Mouse (Mus musculus): ENCODE measurements around the gene Trappc1. TPM values are rescaled to one million over a fixed set of nuclear protein-coding genes. Genes with fewer than 3 reads are reported as not detected.

The Trappc1 gene
- polyA plus RNA-seq, 1 experiment from 2014 or later, result 215 TPM

DNA sequence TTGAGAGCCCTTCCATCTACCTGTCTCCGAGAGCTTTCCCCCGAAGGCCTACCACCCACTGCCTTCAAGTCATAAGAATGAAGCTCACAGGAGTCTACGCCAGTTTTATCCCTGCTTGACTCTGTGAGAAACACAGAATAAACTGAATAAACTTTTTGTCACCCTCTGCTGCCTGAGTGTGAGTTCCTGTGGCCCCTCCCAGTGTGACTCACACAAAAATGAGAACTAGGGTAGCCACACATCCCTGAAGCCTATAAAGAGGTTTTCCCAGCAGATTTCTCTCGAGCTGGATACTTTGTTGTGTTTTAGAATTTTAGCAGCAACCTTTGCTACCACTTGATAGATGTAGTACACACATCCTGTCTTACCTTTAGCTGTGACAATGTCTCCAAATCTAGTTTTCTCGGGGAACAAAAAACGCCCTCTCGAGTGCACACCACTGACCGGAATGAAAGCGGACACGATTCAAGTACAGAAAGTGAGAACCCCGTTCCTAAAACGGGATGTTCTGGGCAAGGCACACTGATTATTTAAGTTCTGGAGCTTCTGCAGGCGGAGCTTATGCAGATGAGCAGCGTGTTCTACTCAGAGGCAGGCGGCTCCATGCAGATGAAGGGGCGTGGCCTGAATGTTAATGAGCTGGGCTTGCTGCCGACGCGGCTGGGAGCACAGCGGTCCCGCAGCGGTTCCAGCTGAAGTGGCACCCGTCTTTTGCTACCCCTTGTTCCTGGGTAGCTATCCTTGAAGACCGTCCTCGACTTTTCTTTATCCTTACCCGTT lies 2.0 kb downstream of the Trappc1 start, which contains the start of gene Kcnab3:
Gene Kcnab3, plus strand, starts transcription at position 631 of the 780 bp plus-strand sequence.
- Histone ChIP-seq H3K9me3 (ENCODE audit: control insufficient read depth, low read length) (no peaks in the 10 kb centered on the region), H3K4me2 (ENCODE audit: low read depth) (peak within 1 kb of the TSS; percentile 97), H3K4me3 (ENCODE audit: low read depth, low read length) (peak within 1 kb of the TSS; percentile 50), H3K27ac (ENCODE audit: low read depth, low read length) (no peak within 1 kb of the TSS), H3K9ac (ENCODE audit: low read length) (peak within 1 kb of the TSS; percentile 67), H3K36me3 (ENCODE audit: control insufficient read depth, insufficient read depth, low read length) (no peaks in the 10 kb centered on the region), H3K4me1 (ENCODE audit: control insufficient read depth, insufficient read depth, low read length) (peaks cover 27% of the 10 kb centered on the region), H3K27me3 (ENCODE audit: control insufficient read depth, insufficient read depth, low read length) (peaks cover 19% of the 10 kb centered on the region)
- WGBS, result 11% methylated on average over 26 of the region's 26 CpGs
- ATAC-seq (ENCODE audit: insufficient read depth, low FRiP score, low TSS enrichment), result peak; percentile 43; the same call in 1 of the 2 replicates
- peak; percentile 86 for DNase-seq (ENCODE audit: low spot score)

DNA sequence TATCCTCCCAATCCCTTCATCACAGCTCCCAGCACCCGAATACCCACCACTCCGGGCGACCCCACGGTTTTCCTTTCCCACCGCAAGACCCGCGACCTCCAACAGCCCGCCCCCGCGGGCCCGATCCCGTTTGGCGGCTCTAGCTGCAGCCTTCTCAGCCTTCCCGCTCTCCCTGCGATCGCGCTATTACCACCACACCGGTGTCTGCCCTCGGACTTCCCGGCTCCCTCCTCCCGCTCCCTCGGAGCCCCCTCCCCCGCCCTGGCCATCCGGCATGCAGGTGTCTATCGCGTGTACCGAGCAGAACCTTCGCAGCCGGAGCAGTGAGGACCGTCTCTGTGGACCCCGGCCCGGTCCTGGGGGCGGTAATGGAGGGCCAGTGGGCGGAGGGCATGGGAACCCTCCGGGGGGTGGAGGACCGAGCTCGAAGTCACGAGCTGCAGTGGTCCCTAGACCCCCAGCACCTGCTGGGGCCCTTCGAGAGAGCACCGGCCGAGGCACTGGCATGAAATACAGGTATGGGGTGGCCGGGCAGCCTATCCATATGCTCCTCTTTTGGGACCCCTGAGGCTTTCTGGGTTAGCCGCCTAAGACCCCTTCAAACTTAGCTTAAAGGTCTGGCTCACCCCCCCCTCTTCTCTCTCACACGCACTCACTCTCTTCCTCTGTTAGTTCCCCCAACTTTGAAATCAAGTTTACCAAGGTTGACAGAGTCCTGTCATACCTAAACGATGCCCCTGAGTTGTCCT lies 2.8 kb downstream of the Trappc1 start:
- DNase-seq (ENCODE audit: low spot score) (no peak), ATAC-seq (ENCODE audit: insufficient read depth, low FRiP score, low TSS enrichment) (no peak)
- Histone ChIP-seq H3K9ac (ENCODE audit: low read length) (peak overlapping the region; percentile 67), H3K4me2 (ENCODE audit: low read depth) (peak overlapping the region; percentile 97), H3K9me3 (ENCODE audit: control insufficient read depth, low read length) (no peaks in the 10 kb centered on the region), H3K4me3 (ENCODE audit: low read depth, low read length) (peak overlapping the region; percentile 50), H3K27me3 (ENCODE audit: control insufficient read depth, insufficient read depth, low read length) (peaks cover 19% of the 10 kb centered on the region), H3K36me3 (ENCODE audit: control insufficient read depth, insufficient read depth, low read length) (no peaks in the 10 kb centered on the region), H3K4me1 (ENCODE audit: control insufficient read depth, insufficient read depth, low read length) (peaks cover 27% of the 10 kb centered on the region), H3K27ac (ENCODE audit: low read depth, low read length) (no peak overlapping the region)
- under 1% methylated on average over 42 of the region's 45 CpGs for WGBS

- H3K4me1 ChIP-seq (ENCODE audit: control insufficient read depth, insufficient read depth, low read length), result peaks cover 26% of the 10 kb centered on the region
Measured at GRCm38 (mm10) chr11:69327157-69327442, 3.3 kb downstream of the Trappc1 start.

GRCm38 (mm10) chr11:69327648-69328047 lies 3.9 kb downstream of the Trappc1 start:
- H3K9me3 ChIP-seq (ENCODE audit: control insufficient read depth, low read length), result no peaks in the 10 kb centered on the region
- H3K36me3 ChIP-seq (ENCODE audit: control insufficient read depth, insufficient read depth, low read length), result no peaks in the 10 kb centered on the region
- H3K4me2 ChIP-seq (ENCODE audit: low read depth), result no peak overlapping the region
- 51% methylated on average over 6 of the region's 6 CpGs for WGBS
- H3K4me3 ChIP-seq (ENCODE audit: low read depth, low read length), result no peak overlapping the region
- H3K4me1 ChIP-seq (ENCODE audit: control insufficient read depth, insufficient read depth, low read length), result peaks cover 25% of the 10 kb centered on the region
- ATAC-seq (ENCODE audit: insufficient read depth, low FRiP score, low TSS enrichment) (no peak), DNase-seq (ENCODE audit: low spot score) (no peak)
- no peak overlapping the region for H3K27ac ChIP-seq (ENCODE audit: low read depth, low read length)
- peaks cover 19% of the 10 kb centered on the region for H3K27me3 ChIP-seq (ENCODE audit: control insufficient read depth, insufficient read depth, low read length)
- H3K9ac ChIP-seq (ENCODE audit: low read length), result no peak overlapping the region; the same call in 1 of the 2 replicates

More at GRCm38 (mm10) chr11:69327157-69327442, 3.3 kb downstream of the Trappc1 start:
- 6% methylated on average over 9 of the region's 9 CpGs for WGBS
- H3K4me2 ChIP-seq (ENCODE audit: low read depth), result peak overlapping the region; percentile 97
- ATAC-seq (ENCODE audit: insufficient read depth, low FRiP score, low TSS enrichment), result no peak
- H3K36me3 ChIP-seq (ENCODE audit: control insufficient read depth, insufficient read depth, low read length), result no peaks in the 10 kb centered on the region
- peak overlapping the region; percentile 50 for H3K4me3 ChIP-seq (ENCODE audit: low read depth, low read length)
- no peaks in the 10 kb centered on the region for H3K9me3 ChIP-seq (ENCODE audit: control insufficient read depth, low read length)
- H3K27me3 ChIP-seq (ENCODE audit: control insufficient read depth, insufficient read depth, low read length), result peaks cover 19% of the 10 kb centered on the region
- H3K27ac ChIP-seq (ENCODE audit: low read depth, low read length), result no peak overlapping the region
- H3K9ac ChIP-seq (ENCODE audit: low read length), result no peak overlapping the region
- no peak for DNase-seq (ENCODE audit: low spot score)

DNA sequence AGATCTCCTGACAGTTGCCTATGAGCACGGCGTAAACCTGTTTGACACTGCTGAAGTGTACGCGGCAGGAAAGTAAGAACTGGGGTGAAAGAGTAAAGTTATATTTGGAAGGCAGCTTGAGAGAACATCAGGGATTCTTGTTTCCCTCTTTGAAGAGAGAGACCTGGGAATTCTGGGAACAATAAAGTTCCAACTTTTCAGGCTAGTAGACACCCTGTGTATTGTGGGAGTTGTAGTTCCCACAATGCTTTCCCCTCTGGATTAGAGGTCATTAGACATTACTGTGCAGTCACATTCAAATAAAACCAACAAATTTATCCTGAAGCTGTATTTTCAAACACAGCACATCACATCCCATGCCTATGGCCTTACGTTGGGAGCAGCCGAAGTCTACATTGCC lies 4.7 kb downstream of the Trappc1 start:
- peaks cover 19% of the 10 kb centered on the region for H3K27me3 ChIP-seq (ENCODE audit: control insufficient read depth, insufficient read depth, low read length)
- peaks cover 23% of the 10 kb centered on the region for H3K4me1 ChIP-seq (ENCODE audit: control insufficient read depth, insufficient read depth, low read length)
- H3K9me3 ChIP-seq (ENCODE audit: control insufficient read depth, low read length), result no peaks in the 10 kb centered on the region
- no peak overlapping the region for H3K4me3 ChIP-seq (ENCODE audit: low read depth, low read length)
- WGBS, result 90% methylated on average over 6 of the region's 6 CpGs
- no peaks in the 10 kb centered on the region for H3K36me3 ChIP-seq (ENCODE audit: control insufficient read depth, insufficient read depth, low read length)
- DNase-seq (ENCODE audit: low spot score), result no peak
- H3K27ac ChIP-seq (ENCODE audit: low read depth, low read length), result no peak overlapping the region
- ATAC-seq (ENCODE audit: insufficient read depth, low FRiP score, low TSS enrichment), result no peak
- no peak overlapping the region for H3K9ac ChIP-seq (ENCODE audit: low read length)
- no peak overlapping the region for H3K4me2 ChIP-seq (ENCODE audit: low read depth)

DNA sequence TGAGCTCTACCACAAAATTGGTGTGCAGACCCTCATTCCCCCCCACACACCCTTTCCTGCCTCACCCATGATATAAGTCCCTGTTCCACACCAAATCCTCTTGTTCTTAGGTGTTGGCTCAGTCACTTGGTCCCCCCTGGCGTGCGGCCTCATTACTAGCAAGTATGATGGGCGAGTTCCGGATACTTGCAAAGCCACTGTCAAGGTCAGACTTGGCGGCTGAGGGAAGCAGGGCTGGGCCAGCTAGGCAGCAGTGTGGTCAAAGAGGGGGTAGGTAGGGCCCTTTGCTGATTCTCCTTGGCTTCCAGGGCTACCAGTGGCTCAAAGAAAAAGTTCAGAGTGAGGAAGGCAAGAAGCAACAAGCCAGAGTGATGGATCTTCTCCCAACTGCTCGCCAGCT lies 7.4 kb downstream of the Trappc1 start:
- H3K36me3 ChIP-seq (ENCODE audit: control insufficient read depth, insufficient read depth, low read length), result no peaks in the 10 kb centered on the region
- H3K27me3 ChIP-seq (ENCODE audit: control insufficient read depth, insufficient read depth, low read length), result peaks cover 19% of the 10 kb centered on the region
- H3K4me3 ChIP-seq (ENCODE audit: low read depth, low read length), result no peak overlapping the region
- no peak overlapping the region for H3K9ac ChIP-seq (ENCODE audit: low read length)
- no peak overlapping the region for H3K4me2 ChIP-seq (ENCODE audit: low read depth)
- H3K9me3 ChIP-seq (ENCODE audit: control insufficient read depth, low read length), result no peaks in the 10 kb centered on the region
- 86% methylated on average over 6 of the region's 6 CpGs for WGBS
- no peak for DNase-seq (ENCODE audit: low spot score)
- H3K4me1 ChIP-seq (ENCODE audit: control insufficient read depth, insufficient read depth, low read length), result peaks cover 12% of the 10 kb centered on the region
- no peak for ATAC-seq (ENCODE audit: insufficient read depth, low FRiP score, low TSS enrichment)
- no peak overlapping the region for H3K27ac ChIP-seq (ENCODE audit: low read depth, low read length)

DNA sequence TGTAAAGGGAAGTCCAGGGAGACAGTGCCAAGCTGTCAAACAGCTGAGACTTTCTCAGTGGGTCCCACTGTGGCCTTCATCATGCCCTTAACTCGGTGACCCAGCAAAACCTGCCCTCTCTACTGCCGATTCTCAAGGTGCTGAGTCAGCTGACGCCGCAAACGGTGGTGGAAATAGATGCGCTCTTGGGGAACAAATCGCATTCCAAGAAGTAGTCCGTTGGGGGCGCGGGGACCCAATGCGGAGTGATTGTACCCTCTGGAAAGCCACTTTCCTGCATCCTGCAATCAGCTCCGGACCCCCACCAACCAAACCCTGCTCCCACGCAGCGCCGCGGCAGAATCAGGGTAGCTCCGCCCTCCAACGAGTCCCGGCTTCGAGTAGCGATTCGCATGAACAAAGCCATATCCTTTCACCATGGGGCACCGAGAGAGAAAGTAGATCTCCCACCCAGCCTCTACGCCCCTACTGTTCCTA lies 8.2 kb downstream of the Trappc1 start:
- ATAC-seq (ENCODE audit: insufficient read depth, low FRiP score, low TSS enrichment) (peak; percentile 50; the same call in 1 of the 2 replicates), DNase-seq (ENCODE audit: low spot score) (peak; percentile 86)
- H3K9ac ChIP-seq (ENCODE audit: low read length), result peak overlapping the region; percentile 56
- under 1% methylated on average over 24 of the region's 24 CpGs for WGBS
- H3K9me3 ChIP-seq (ENCODE audit: control insufficient read depth, low read length), result no peaks in the 10 kb centered on the region
- H3K27ac ChIP-seq (ENCODE audit: low read depth, low read length), result 0 out of 2 replicates have a peak overlapping the region, but pooled peaks have one; percentile 54
- peak overlapping the region; percentile 35 for H3K4me3 ChIP-seq (ENCODE audit: low read depth, low read length)
- H3K27me3 ChIP-seq (ENCODE audit: control insufficient read depth, insufficient read depth, low read length), result peaks cover 13% of the 10 kb centered on the region
- H3K4me1 ChIP-seq (ENCODE audit: control insufficient read depth, insufficient read depth, low read length), result peaks cover 7% of the 10 kb centered on the region
- peak overlapping the region; percentile 54 for H3K4me2 ChIP-seq (ENCODE audit: low read depth)
- H3K36me3 ChIP-seq (ENCODE audit: control insufficient read depth, insufficient read depth, low read length), result no peaks in the 10 kb centered on the region

DNA sequence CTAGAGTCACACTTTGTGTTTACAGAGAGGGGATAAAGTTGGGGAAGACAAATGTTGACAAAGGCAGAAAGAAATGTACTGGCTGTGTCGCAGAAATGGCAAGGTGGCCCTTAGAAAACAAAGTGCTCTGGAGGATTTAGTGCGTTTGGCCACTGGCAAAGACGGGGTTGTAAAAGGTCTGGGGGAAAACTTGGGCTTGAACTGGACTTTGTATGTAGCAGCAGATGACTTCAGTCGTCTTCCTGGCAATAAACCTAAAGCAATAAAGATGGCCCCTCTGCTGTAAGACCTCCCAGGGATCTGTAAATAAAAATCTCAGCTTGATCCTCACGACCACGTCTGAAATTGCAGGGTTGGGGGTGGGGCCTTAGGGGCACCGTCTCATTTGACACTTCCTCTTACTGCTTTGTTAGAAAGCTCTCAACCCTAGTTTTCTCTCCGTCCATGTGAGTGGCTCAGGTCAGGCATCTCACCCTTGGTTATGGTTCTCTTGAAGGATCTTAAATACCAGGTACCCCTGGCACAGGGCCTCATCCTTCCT lies 9.0 kb downstream of the Trappc1 start:
- Histone ChIP-seq H3K27me3 (ENCODE audit: control insufficient read depth, insufficient read depth, low read length) (peaks cover 5% of the 10 kb centered on the region), H3K4me1 (ENCODE audit: control insufficient read depth, insufficient read depth, low read length) (peaks cover 7% of the 10 kb centered on the region), H3K9ac (ENCODE audit: low read length) (peak overlapping the region; percentile 56; the same call in 1 of the 2 replicates), H3K4me2 (ENCODE audit: low read depth) (peak overlapping the region; percentile 54), H3K27ac (ENCODE audit: low read depth, low read length) (no peak overlapping the region), H3K36me3 (ENCODE audit: control insufficient read depth, insufficient read depth, low read length) (no peaks in the 10 kb centered on the region), H3K4me3 (ENCODE audit: low read depth, low read length) (peak overlapping the region; percentile 35), H3K9me3 (ENCODE audit: control insufficient read depth, low read length) (no peaks in the 10 kb centered on the region)
- DNase-seq (ENCODE audit: low spot score), result no peak
- ATAC-seq (ENCODE audit: insufficient read depth, low FRiP score, low TSS enrichment), result no peak
- WGBS, result 15% methylated on average over 8 of the region's 8 CpGs

Data from neural tube, embryonic 11.5 days (tissue).